7 mouse cellular contexts compared by ENCODE assay signal in the genomic region with DNA sequence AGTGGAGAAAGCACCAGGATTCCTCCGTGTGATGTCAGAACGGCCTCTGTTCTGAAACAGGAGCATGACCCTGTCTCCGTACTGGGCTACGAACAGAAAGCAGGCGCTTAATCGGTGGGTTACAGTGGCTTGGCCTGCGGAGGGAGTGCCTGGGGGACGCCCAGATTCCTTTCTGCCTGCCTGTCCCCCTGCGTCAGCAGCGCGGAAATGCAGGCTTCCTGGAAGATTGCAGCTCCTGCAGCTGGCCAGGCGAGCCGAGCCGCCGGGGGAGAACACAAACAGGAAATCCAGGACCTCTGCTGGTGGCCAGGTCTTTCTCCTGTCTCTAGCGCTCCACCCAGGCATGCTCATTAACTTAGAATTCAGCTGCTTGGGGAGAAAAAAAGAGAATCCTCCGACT. TPM values are rescaled to one million over a fixed set of nuclear protein-coding genes. Genes with fewer than 3 reads are reported as not detected.
DNase-seq lines count a peak whose midpoint lies in the region; ATAC-seq and TF ChIP-seq lines count a peak whose summit lies in the region.

No protein-coding gene starts in this region.

- peak overlapping the region; percentile 28 for H3K9ac ChIP-seq in forebrain, postnatal 0 days
- peak overlapping the region; percentile 53 for H3K9ac ChIP-seq in limb, embryonic 13.5 days
- peak overlapping the region; percentile 31 for H3K9ac ChIP-seq in midbrain, embryonic 15.5 days

- peak overlapping the region; percentile 21; the same call in 1 of the 2 replicates for H3K4me3 ChIP-seq in forebrain, postnatal 0 days (ENCODE audit: low read depth, low read length)
- H3K4me3 ChIP-seq in hindbrain, embryonic 10.5 days: peak overlapping the region; percentile 38
- peak overlapping the region; percentile 13 for H3K4me3 ChIP-seq in limb, embryonic 13.5 days
- H3K4me3 ChIP-seq in midbrain, embryonic 15.5 days: peak overlapping the region; percentile 19

- TF ChIP-seq CTCF in forebrain, postnatal 0 days (IDR thresholded peaks at IDR 0.05; ENCODE audit: low read depth): peak; percentile 49

- WGBS in forebrain, postnatal 0 days: 2% methylated on average over 17 of the region's 17 CpGs
- WGBS in hindbrain, embryonic 10.5 days: 1% methylated on average over 17 of the region's 17 CpGs
- WGBS in limb, embryonic 13.5 days: under 1% methylated on average over 17 of the region's 17 CpGs
- under 1% methylated on average over 17 of the region's 17 CpGs for WGBS in midbrain, embryonic 15.5 days

- peak; percentile 86 for DNase-seq in Muller cell, postnatal 12 days (ENCODE audit: inconsistent ontology term)
- DNase-seq in adrenal gland, postnatal 10 days: peak; percentile 81
- DNase-seq in forebrain, postnatal 0 days: peak; percentile 71
- DNase-seq in hindbrain, embryonic 10.5 days (ENCODE audit: low spot score): peak; percentile 84
- peak; percentile 74 for DNase-seq in testis, postnatal 10 days (ENCODE audit: low spot score)

- H3K4me2 ChIP-seq in forebrain, postnatal 0 days (ENCODE audit: low read depth): peak overlapping the region; percentile 43
- peak overlapping the region; percentile 58 for H3K4me2 ChIP-seq in limb, embryonic 13.5 days (replicated peaks)
- peak overlapping the region; percentile 48 for H3K4me2 ChIP-seq in midbrain, embryonic 15.5 days

- ATAC-seq in forebrain, postnatal 0 days: peak; percentile 90
- ATAC-seq in limb, embryonic 13.5 days (ENCODE audit: low FRiP score, low read depth): peak; percentile 51; the same call in 1 of the 2 replicates
- peak; percentile 70 for ATAC-seq in midbrain, embryonic 15.5 days (replicated peaks)

- no peaks in the 10 kb centered on the region for H3K36me3 ChIP-seq in forebrain, postnatal 0 days (ENCODE audit: insufficient read depth)
- H3K36me3 ChIP-seq in hindbrain, embryonic 10.5 days: no peaks in the 10 kb centered on the region
- H3K36me3 ChIP-seq in limb, embryonic 13.5 days: no peaks in the 10 kb centered on the region
- no peaks in the 10 kb centered on the region for H3K36me3 ChIP-seq in midbrain, embryonic 15.5 days (replicated peaks)

- peaks cover 10% of the 10 kb centered on the region for H3K27me3 ChIP-seq in forebrain, postnatal 0 days (ENCODE audit: insufficient read depth, low read length)
- peaks cover 48% of the 10 kb centered on the region for H3K27me3 ChIP-seq in hindbrain, embryonic 10.5 days (ENCODE audit: insufficient read depth, poor library complexity, severe bottlenecking)
- H3K27me3 ChIP-seq in limb, embryonic 13.5 days: peaks cover 11% of the 10 kb centered on the region
- H3K27me3 ChIP-seq in midbrain, embryonic 15.5 days (replicated peaks): peaks cover 9% of the 10 kb centered on the region

- H3K9me3 ChIP-seq in forebrain, postnatal 0 days (ENCODE audit: low read length): no peaks in the 10 kb centered on the region
- H3K9me3 ChIP-seq in hindbrain, embryonic 10.5 days: no peaks in the 10 kb centered on the region
- H3K9me3 ChIP-seq in limb, embryonic 13.5 days: no peaks in the 10 kb centered on the region
- no peaks in the 10 kb centered on the region for H3K9me3 ChIP-seq in midbrain, embryonic 15.5 days

- peak overlapping the region; percentile 48; the same call in 1 of the 2 replicates for H3K27ac ChIP-seq in forebrain, postnatal 0 days (ENCODE audit: low read depth, low read length)
- H3K27ac ChIP-seq in hindbrain, embryonic 10.5 days: peak overlapping the region; percentile 74
- H3K27ac ChIP-seq in limb, embryonic 13.5 days: peak overlapping the region; percentile 69
- H3K27ac ChIP-seq in midbrain, embryonic 15.5 days: peak overlapping the region; percentile 71

- H3K4me1 ChIP-seq in forebrain, postnatal 0 days (ENCODE audit: insufficient read depth): peaks cover 4% of the 10 kb centered on the region; the same call in 1 of the 2 replicates
- H3K4me1 ChIP-seq in hindbrain, embryonic 10.5 days (replicated peaks): peaks cover 29% of the 10 kb centered on the region
- H3K4me1 ChIP-seq in limb, embryonic 13.5 days: peaks cover 23% of the 10 kb centered on the region
- H3K4me1 ChIP-seq in midbrain, embryonic 15.5 days: peaks cover 11% of the 10 kb centered on the region

RNA-seq across cellular contexts. Expression of a gene that starts 5.1 kb away (rescaled TPM):
- 1 to 10 TPM; 1.1 to 1.2 TPM for total RNA-seq in adrenal gland, postnatal 10 days (2021)
- total RNA-seq in forebrain, postnatal 0 days (2014; rRNA removed): 0.29 TPM in 1 of 2 replicates, not detected in the other
- 0.19 and 0.44 TPM in 2 replicates for polyA plus RNA-seq in forebrain, postnatal 0 days (2015; fragmentation: Nextera tagmentation; extraction: Ambion mirVana)
- 3.5 and 3.8 TPM in 2 replicates for polyA plus RNA-seq in hindbrain, embryonic 10.5 days (2016; fragmentation: Nextera tagmentation; extraction: Ambion mirVana)
- polyA plus RNA-seq in limb, embryonic 13.5 days (2015; fragmentation: Nextera tagmentation; extraction: Ambion mirVana): 6.7 and 7.5 TPM in 2 replicates
- polyA plus RNA-seq in midbrain, embryonic 15.5 days (2015; fragmentation: Nextera tagmentation; extraction: Ambion mirVana): 0.59 and 0.73 TPM in 2 replicates

RNA-seq across cellular contexts. Expression of a gene that starts 45.3 kb away (rescaled TPM):
- 10 to 100 TPM; 11.4 to 12.1 TPM for total RNA-seq in adrenal gland, postnatal 10 days (2021)
- 8.6 and 17.2 TPM in 2 replicates for total RNA-seq in forebrain, postnatal 0 days (2014; rRNA removed)
- 17.8 and 28.2 TPM in 2 replicates for polyA plus RNA-seq in forebrain, postnatal 0 days (2015; fragmentation: Nextera tagmentation; extraction: Ambion mirVana)
- polyA plus RNA-seq in hindbrain, embryonic 10.5 days (2016; fragmentation: Nextera tagmentation; extraction: Ambion mirVana): 17.9 and 20.4 TPM in 2 replicates
- polyA plus RNA-seq in limb, embryonic 13.5 days (2015; fragmentation: Nextera tagmentation; extraction: Ambion mirVana): 31.1 and 31.8 TPM in 2 replicates
- polyA plus RNA-seq in midbrain, embryonic 15.5 days (2015; fragmentation: Nextera tagmentation; extraction: Ambion mirVana): 27.5 and 27.7 TPM in 2 replicates

Comparison
In these comparisons a context has a peak if more than half of its experiments do, and no peak if none do; other contexts are left out.
1. Peak in every context shown above with its lines: DNase-seq, ATAC-seq, H3K4me3 ChIP-seq and H3K27ac ChIP-seq.